Mouse (Mus musculus) G1E (cell line): ENCODE data around the gene Dao.

ENCODE experiments used
- CTCF ChIP-seq: IDR thresholded peaks from 2 replicates; pipeline ENCODE4 v1.5.1; 2012; ENCODE audit warnings: low read depth, low read length, inconsistent platforms, mixed read lengths
- GATA2 ChIP-seq: IDR thresholded peaks from 2 replicates; pipeline ENCODE4 v1.6.1; 2012; ENCODE audit warnings: low read depth, low read length, inconsistent platforms, borderline replicate concordance
- TAL1 ChIP-seq: conservative IDR thresholded peaks from 2 replicates; pipeline ENCODE4 v1.6.1; 2012; ENCODE audit warnings: low read depth, low read length, inconsistent platforms, mixed read lengths

GRCm38 (mm10) chr5:113985737-113986136 is 17.8 kb upstream of the Dao start:
- TF ChIP-seq CTCF (no peak), GATA2 (no peak), TAL1 (no peak)
